Mouse (Mus musculus) liver, embryonic 15.5 days (tissue): ENCODE measurements at regions not wholly inside any gene's neighbourhood (a gene's known extent, or its start where the extent isn't known, plus 50 kb on each side); places are given as distances from the start of the nearest gene placed in this dataset.

Experiments
- ATAC-seq: fragments of 200-750 bp; cut with Nextera tagmentation; 2 replicates; pipeline ENCODE4 v1.8.0; 2017; ENCODE audit warnings: moderate number of reproducible peaks, mild to moderate bottlenecking, moderate library complexity; ENCODE audit not compliant: insufficient read depth
- H3K27ac ChIP-seq: fragments of 300-500 bp; sonication (generic); replicated peaks from 2 replicates; pipeline ENCODE4 v1.5.1; 2015; ENCODE audit warnings: mild to moderate bottlenecking, inconsistent platforms
- H3K27me3 ChIP-seq: fragments of 300-500 bp; sonication (generic); 2 replicates; pipeline ENCODE4 v1.6.1; 2015; ENCODE audit warnings: mild to moderate bottlenecking, inconsistent platforms
- H3K36me3 ChIP-seq: fragments of 300-500 bp; sonication (generic); replicated peaks from 2 replicates; pipeline ENCODE4 v1.6.1; 2015; ENCODE audit warnings: moderate library complexity, mild to moderate bottlenecking, inconsistent platforms
- H3K4me1 ChIP-seq: fragments of 300-500 bp; sonication (generic); replicated peaks from 2 replicates; pipeline ENCODE4 v1.6.1; 2015; ENCODE audit warnings: inconsistent platforms
- H3K4me2 ChIP-seq: fragments of 300-500 bp; sonication (generic); 2 replicates; pipeline ENCODE4 v1.6.1; 2015; ENCODE audit warnings: moderate library complexity, mild to moderate bottlenecking, inconsistent platforms
- H3K4me3 ChIP-seq: fragments of 300-500 bp; sonication (generic); replicated peaks from 2 replicates; pipeline ENCODE4 v1.5.1; 2015; ENCODE audit warnings: mild to moderate bottlenecking, inconsistent platforms
- H3K9ac ChIP-seq: fragments of 300-500 bp; sonication (generic); 2 replicates; pipeline ENCODE4 v1.6.1; 2015; ENCODE audit warnings: moderate library complexity, mild to moderate bottlenecking, inconsistent platforms
- H3K9me3 ChIP-seq: fragments of 300-500 bp; sonication (generic); replicated peaks from 2 replicates; pipeline ENCODE4 v1.6.1; 2016; ENCODE audit warnings: inconsistent platforms
- WGBS: fragments of 180-500 bp; shearing (Covaris S2); methylation state at CpG from one replicate; pipeline ENCODE4 v1.1.7; 2015; ENCODE audit warnings: mixed read lengths; ENCODE audit not compliant: insufficient replicate concordance; 5-methylcytosine and 5-hydroxymethylcytosine counted together

DNA sequence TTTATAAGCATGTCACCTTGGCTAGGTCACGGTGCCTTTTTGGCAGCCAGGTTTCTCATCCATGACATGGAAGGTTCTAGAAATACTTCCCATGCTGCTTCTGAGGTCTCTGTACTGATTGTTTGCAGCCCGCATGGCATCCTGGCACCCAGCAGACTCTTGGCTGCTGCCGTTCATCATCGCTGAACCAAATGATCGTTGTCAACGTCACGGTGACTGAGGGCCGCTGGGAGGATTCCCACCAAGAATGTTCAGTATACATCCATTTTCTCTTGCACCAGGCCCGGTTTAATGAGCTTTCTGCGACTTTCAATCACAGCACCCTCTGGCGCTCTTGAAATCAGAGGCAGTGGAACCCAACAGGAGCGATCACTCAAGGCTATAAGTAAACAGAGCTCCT is 448.1 kb downstream of the Cdh26 start:
- ATAC-seq: no peak
- H3K9ac ChIP-seq: no peak overlapping the region
- H3K36me3 ChIP-seq: no peaks in the 10 kb centered on the region
- H3K4me2 ChIP-seq: no peak overlapping the region
- H3K27me3 ChIP-seq: no peaks in the 10 kb centered on the region
- no peaks in the 10 kb centered on the region for H3K4me1 ChIP-seq
- H3K9me3 ChIP-seq: 0 out of 2 replicates have a peak, but pooled peaks cover 3% of the 10 kb centered on the region
- no peak overlapping the region for H3K4me3 ChIP-seq
- WGBS: 78% methylated on average over 12 of the region's 12 CpGs
- H3K27ac ChIP-seq: no peak overlapping the region

DNA sequence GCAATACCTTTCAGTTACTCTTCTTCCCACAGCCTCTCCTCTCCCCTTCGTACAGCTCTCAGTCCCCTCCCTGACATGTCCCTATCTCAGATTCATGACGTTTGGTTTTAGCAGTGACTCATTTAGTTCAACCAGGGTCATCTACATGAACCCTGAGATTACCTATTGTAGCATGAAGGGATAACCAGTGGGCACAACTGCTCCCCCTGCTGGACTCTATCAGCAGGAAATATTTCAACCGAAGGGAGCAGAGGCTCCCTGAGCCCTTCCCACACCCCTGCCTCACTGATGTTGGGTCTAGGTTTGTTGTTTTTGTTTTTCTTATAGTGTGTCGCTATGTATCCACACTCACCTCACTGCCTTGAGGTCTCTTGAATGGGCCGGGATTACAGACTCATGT is 455.4 kb downstream of the Cdh26 start:
- WGBS: 39% methylated on average over 5 of the region's 5 CpGs
- Histone ChIP-seq H3K27ac (no peak overlapping the region), H3K4me2 (no peak overlapping the region), H3K9me3 (no peaks in the 10 kb centered on the region), H3K9ac (no peak overlapping the region), H3K4me3 (no peak overlapping the region), H3K4me1 (no peaks in the 10 kb centered on the region), H3K36me3 (no peaks in the 10 kb centered on the region), H3K27me3 (no peaks in the 10 kb centered on the region)
- ATAC-seq: no peak

DNA sequence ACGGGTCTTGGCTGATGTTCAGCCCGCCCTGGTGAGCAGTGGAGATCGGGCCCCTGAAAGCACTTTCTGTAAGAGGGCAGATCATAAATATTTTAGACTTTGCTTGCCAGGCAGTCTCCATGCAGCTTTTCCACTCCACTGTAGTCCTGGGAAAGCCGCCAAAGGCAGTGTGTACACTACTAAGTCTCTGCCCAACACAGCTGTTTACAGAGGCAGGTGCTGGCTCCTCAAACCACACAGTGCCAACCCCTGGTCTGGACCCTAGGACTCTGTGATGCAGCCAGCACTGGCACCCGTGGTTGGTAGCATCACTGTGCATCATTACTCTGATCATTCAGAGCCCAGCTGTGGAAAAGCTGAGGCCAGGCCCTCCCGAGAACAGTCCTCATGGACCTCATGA is 458.4 kb downstream of the Cdh26 start:
- Histone ChIP-seq H3K27me3 (no peaks in the 10 kb centered on the region), H3K4me2 (no peak overlapping the region), H3K4me3 (no peak overlapping the region), H3K4me1 (no peaks in the 10 kb centered on the region), H3K27ac (no peak overlapping the region), H3K9ac (no peak overlapping the region), H3K36me3 (no peaks in the 10 kb centered on the region), H3K9me3 (no peaks in the 10 kb centered on the region)
- no peak for ATAC-seq
- 49% methylated on average over 6 of the region's 6 CpGs for WGBS

DNA sequence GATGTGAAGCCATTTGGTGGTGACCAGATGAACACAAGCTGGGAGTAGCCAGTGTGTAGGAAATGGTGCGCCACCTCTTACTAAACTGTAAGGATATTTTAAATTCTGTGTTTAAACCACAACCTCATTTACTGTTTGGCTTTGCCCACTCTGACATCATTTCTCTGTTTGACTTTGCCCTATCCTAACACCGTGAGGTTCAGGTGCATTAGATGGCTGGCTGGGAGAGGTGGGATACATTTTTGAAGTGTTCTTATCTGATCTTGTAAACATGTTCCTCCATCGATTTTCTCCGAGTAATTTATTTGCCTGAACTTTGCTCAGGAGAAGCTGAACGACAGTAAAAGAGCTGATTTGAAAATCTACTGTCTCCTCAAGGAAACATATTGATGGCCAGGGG is 472.1 kb downstream of the Cdh26 start:
- no peaks in the 10 kb centered on the region for H3K4me1 ChIP-seq
- ATAC-seq: no peak
- H3K27me3 ChIP-seq: no peaks in the 10 kb centered on the region
- no peak overlapping the region for H3K4me2 ChIP-seq
- no peak overlapping the region for H3K4me3 ChIP-seq
- no peak overlapping the region for H3K9ac ChIP-seq
- no peaks in the 10 kb centered on the region for H3K9me3 ChIP-seq
- no peak overlapping the region for H3K27ac ChIP-seq
- 47% methylated on average over 5 of the region's 5 CpGs for WGBS
- no peaks in the 10 kb centered on the region for H3K36me3 ChIP-seq

DNA sequence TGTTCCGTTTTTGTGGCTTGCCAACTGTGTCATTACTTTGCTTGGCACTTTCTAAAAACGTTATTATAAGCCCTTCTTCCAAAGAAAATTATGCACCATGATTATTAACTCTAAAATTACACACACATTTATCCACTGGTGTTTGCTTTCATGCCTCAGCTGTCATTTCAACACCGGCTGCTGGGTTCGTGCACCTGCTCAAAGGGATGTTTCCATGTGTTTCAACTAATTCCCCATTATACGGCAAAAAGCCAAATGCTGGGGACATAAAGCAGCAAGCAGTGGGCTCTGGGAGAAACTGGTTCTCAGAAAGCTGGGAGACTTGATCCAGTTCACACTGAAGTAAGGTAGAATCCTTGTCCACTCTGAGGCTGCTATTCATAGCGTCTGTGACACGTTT is 479.0 kb downstream of the Cdh26 start:
- Histone ChIP-seq H3K27me3 (no peaks in the 10 kb centered on the region), H3K4me1 (no peaks in the 10 kb centered on the region), H3K36me3 (no peaks in the 10 kb centered on the region), H3K27ac (no peak overlapping the region), H3K4me2 (no peak overlapping the region), H3K9ac (no peak overlapping the region), H3K9me3 (no peaks in the 10 kb centered on the region), H3K4me3 (no peak overlapping the region)
- 63% methylated on average over 7 of the region's 7 CpGs for WGBS
- ATAC-seq: no peak

DNA sequence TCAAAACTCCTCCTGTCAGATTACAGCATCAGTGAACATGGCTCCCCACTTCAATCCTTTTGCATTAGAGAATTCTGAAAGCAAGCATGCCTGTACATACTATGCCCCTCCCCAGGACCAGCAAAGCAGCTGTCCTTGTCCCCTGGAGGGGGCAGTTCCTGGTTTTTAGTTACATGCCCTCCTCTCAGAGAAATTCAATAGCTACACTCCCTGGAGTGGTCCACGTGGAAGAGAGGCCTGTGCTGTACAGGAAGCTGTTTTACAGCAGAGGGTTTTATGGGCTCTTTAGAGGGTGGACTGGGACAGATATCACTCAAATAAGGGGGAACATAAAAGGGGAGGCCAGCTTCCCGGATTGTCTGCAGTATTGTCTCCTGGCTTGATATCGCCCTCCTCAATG is 481.3 kb downstream of the Cdh26 start:
- H3K27me3 ChIP-seq: no peaks in the 10 kb centered on the region
- WGBS: 57% methylated on average over 3 of the region's 3 CpGs
- ATAC-seq: no peak
- H3K9ac ChIP-seq: no peak overlapping the region
- H3K4me3 ChIP-seq: no peak overlapping the region
- no peaks in the 10 kb centered on the region for H3K9me3 ChIP-seq
- H3K4me2 ChIP-seq: no peak overlapping the region
- H3K4me1 ChIP-seq: no peaks in the 10 kb centered on the region
- no peak overlapping the region for H3K27ac ChIP-seq
- no peaks in the 10 kb centered on the region for H3K36me3 ChIP-seq

DNA sequence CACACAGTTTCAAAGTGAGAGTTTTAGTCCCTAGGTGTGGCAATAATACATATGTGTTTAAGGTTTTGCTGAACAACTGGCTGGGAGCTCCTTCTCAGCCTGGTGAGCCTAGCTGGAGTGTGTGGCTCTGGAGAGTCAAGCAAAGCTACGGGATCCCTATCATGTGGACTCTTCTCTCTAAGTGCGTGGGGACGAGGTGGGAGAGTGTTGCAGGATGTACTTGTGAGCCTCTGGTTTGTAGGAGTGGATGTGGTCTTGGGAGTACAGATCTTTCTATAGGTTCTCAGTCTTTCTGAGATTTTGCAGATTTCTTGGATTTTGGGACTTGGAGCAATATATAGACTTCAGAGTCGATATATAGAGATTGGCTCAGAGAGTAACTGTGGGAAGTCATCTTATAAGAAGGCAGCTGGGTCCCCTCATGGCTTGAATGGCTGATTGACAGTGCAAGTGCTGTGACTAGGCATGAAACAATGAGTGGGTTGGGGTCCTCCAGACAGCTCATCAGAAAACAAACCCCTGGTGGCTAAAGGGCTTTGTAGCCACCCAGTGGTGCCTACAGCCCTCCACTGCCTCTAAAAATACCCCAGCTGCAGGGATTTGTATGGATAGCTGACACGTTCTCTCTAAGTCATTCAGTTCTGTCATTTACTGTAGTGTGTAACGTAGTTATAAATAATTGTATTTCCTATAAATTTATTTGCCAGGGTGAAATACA is 486.1 kb downstream of the Cdh26 start:
- ATAC-seq: no peak
- 60% methylated on average over 6 of the region's 6 CpGs for WGBS
- H3K36me3 ChIP-seq: no peaks in the 10 kb centered on the region
- H3K4me1 ChIP-seq: no peaks in the 10 kb centered on the region
- H3K9ac ChIP-seq: no peak overlapping the region
- no peak overlapping the region for H3K27ac ChIP-seq
- H3K4me3 ChIP-seq: no peak overlapping the region
- H3K4me2 ChIP-seq: no peak overlapping the region
- H3K27me3 ChIP-seq: no peaks in the 10 kb centered on the region
- no peaks in the 10 kb centered on the region for H3K9me3 ChIP-seq

DNA sequence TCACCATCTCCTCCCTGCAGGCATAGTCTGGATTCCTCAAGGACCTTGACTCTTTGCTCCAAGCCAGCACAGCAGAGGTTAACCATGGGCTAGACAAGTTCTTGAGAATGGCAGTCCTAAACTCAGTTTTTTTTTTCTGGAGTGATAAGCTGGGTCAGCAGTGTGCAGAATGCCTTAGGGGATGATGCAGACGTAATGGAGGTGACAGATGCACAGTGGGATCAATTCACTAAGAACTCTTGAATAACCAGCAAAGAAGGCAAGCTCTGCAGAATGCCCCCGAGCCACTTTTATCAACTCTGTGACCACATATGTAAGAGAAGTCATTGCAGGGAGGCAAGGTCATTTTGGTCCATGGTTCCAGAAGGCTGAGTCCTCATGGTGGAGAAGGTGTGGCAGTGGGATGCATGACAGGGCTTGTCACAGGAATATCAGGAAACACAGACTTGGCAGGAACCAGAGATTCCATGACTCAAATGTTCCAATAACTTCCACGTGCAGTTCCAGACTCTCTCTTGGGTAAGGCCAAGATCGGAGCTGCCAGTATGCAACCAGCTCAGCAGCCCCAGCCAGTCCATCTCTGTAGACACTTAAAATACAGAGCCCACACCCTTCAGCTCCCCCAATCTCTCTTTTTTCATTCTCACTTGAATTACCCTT is 494.3 kb downstream of the Cdh26 start:
- Histone ChIP-seq H3K36me3 (no peaks in the 10 kb centered on the region), H3K4me3 (no peak overlapping the region)
- WGBS: 48% methylated on average over 4 of the region's 4 CpGs

DNA sequence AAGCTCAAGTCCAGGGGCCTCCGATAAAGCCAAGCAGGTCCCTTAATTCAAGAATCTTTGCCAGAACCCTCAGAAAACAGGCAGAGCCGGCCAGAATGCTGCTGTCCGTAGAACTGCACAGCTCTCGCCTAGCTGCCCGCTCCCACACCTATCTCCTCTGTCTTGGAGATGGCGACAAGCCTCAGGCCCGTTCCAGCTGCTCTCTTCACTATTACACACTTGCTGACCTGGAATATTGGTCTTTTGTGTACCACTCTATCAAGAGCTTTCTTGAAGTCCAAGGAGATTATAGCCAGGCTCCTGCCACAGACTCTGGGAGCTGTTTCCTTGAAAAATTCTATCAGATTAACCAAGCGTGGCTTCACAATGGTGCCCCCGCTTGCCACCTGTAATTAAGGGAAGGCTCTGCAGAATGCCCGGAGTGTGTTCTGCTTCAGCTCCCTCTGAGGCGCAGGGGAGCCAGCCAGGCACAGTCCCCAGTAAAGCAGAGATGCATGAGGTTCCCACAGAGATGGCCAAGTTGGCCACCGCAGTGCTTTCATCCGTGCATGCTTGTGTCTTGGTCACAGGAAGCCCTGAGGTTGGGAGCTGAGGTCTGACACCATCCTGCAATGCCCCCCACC is 496.8 kb downstream of the Cdh26 start:
- Histone ChIP-seq H3K4me2 (no peak overlapping the region), H3K36me3 (no peaks in the 10 kb centered on the region), H3K9me3 (no peaks in the 10 kb centered on the region), H3K27ac (no peak overlapping the region), H3K4me3 (no peak overlapping the region), H3K27me3 (no peaks in the 10 kb centered on the region), H3K9ac (no peak overlapping the region), H3K4me1 (no peaks in the 10 kb centered on the region)
- no peak for ATAC-seq
- WGBS: 71% methylated on average over 13 of the region's 13 CpGs

More for the DNA sequence above, 494.3 kb downstream of the Cdh26 start:
- H3K27ac ChIP-seq: no peak overlapping the region
- no peak overlapping the region for H3K9ac ChIP-seq
- no peaks in the 10 kb centered on the region for H3K27me3 ChIP-seq
- no peaks in the 10 kb centered on the region for H3K9me3 ChIP-seq
- no peak overlapping the region for H3K4me2 ChIP-seq
- no peak for ATAC-seq
- H3K4me1 ChIP-seq: no peaks in the 10 kb centered on the region

DNA sequence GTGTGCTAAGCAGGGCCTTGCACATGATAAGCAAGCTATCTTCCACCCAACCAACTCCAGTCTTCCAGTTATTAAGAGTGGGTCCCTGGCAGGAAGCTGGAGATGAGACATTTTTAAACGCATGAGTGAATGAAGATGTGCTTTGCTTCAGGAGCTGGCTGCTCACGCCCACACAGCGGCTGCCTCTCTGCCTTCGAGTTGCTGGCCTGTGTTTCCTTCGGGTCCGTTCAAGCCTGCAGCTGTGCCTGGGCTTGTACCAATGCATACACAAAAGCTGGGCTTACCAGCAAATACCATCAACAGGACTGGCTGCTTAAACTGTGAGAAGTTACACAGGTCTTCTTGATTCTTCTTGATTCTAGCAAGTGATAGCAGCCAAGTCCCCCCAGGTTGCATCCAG is 498.7 kb downstream of the Cdh26 start:
- Histone ChIP-seq H3K9me3 (no peaks in the 10 kb centered on the region), H3K9ac (no peak overlapping the region), H3K4me3 (no peak overlapping the region), H3K27ac (no peak overlapping the region), H3K4me2 (no peak overlapping the region), H3K27me3 (no peaks in the 10 kb centered on the region), H3K36me3 (no peaks in the 10 kb centered on the region), H3K4me1 (no peaks in the 10 kb centered on the region)
- 74% methylated on average over 6 of the region's 6 CpGs for WGBS
- no peak for ATAC-seq

DNA sequence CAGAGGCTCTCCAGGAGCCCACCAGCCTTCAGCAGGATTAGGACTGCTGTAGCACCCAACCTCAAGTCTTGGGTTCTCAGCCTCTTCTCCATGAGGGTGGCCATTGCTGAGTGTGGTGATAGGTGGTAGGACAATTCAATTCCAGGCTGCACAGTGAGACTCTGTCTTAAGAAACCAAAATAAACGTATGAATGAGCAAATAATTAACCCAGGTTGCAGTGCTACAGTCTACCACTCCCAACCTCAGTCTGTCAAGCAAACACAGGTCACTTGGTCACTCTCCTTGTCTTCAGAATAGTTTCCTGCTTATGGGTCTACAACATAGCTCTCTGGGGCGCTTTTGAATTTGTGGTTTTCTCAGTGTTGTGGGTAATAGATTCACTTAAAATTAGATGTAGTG is 499.8 kb downstream of the Cdh26 start:
- 37% methylated on average over 2 of the region's 2 CpGs for WGBS
- Histone ChIP-seq H3K27me3 (no peaks in the 10 kb centered on the region), H3K36me3 (no peaks in the 10 kb centered on the region), H3K9me3 (no peaks in the 10 kb centered on the region), H3K9ac (no peak overlapping the region), H3K27ac (no peak overlapping the region), H3K4me3 (no peak overlapping the region), H3K4me2 (no peak overlapping the region), H3K4me1 (no peaks in the 10 kb centered on the region)
- ATAC-seq: no peak
